Mouse (Mus musculus): Measurements from ENCODE around the gene Itgb6. TPM values are rescaled to one million over a fixed set of nuclear protein-coding genes. Genes with fewer than 3 reads are reported as not detected.

Gene Itgb6
- polyA plus RNA-seq, 1 experiment from 2014 or later = 1.5 TPM

DNA sequence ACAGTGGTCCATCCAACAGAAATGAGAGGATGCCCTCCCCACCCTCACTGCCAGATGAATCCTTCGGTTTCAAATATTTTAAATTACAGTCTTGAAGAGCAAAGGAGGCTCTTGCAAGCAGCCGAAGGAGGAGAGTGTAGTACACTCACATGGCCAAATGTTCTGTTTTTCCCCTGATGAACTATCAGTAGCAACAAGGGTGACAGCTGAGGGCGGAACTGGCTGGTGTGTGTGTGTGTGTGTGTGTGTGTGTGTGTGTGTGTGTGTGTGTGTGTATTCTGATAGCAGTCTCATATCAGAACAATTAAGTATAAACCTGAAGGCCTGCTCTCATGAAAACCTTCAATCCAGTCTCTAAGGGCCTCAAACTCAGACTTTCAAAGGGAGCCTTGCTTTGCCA is 22.9 kb downstream of the Itgb6 start:
- TF ChIP-seq CTCF (IDR thresholded peaks at IDR 0.05) = no peak
- no peak for ATAC-seq
- H3K27me3 ChIP-seq = no peaks in the 10 kb centered on the region
- CTCF ChIA-PET = interaction anchor here (0.6 to 1.7 kb wide), 2 partner anchors 14 to 65 kb away, joined by 3 read pairs; no protein-coding TSS in a partner anchor
- in situ Hi-C loops (cut with MboI; ENCODE audit: low pct_unique_long_range_greater_than_20kb) = no loop called here
- POLR2A ChIA-PET = no interaction called here
- DNase-seq (ENCODE audit: low read depth, low spot score) = no peak

DNA sequence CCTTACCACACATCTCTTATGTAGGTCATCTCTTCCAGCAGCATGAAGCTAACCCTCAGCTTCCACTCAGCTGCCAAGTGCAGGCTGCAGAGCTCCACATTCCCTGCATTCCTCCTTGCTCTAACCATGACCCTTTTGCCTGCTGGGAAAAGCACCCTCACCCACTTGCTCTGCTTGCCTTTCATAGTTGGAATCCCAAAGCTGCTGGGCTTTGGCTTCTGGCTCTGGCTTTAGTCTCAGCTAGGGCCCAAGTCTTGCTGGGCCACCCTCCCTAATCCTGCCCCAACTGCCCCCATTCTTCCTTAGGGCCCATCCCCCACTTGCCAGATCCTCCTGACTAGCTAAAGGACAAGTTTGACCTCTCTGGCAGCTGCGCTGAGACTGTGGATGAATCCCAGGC is 24.3 kb downstream of the Itgb6 start:
- ChIA-PET POLR2A (no interaction called here), CTCF (interaction anchor here (0.8 to 3.5 kb wide), 8 partner anchors 13 to 114 kb away, joined by 3 to 13 read pairs (median 3); no protein-coding TSS in a partner anchor)
- H3K27me3 ChIP-seq = no peaks in the 10 kb centered on the region
- DNase-seq (ENCODE audit: low read depth, low spot score) (no peak), ATAC-seq (peak; percentile 79)
- TF ChIP-seq CTCF (IDR thresholded peaks at IDR 0.05) = no peak
- in situ Hi-C loops (cut with MboI; ENCODE audit: low pct_unique_long_range_greater_than_20kb) = no loop called here

DNA sequence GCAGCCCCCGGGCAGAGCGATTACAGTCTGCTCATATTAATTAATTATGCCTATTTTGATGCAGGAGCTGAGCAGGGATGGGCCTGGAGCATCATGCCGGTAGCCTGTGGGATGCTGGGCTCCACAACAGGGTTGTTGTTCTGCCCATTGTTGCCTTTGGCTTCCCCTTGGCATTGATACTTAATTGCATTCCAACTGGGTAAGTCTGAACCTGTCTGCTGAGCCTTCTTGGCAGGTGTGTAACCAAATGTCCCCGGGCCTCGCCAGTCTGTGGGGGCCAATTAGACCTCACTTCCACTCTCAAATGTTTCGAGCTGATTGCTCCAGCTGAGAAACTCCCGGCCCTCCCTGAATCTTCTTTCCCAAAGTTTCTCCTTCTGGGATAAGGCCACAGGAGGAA is 24.9 kb downstream of the Itgb6 start:
- H3K27me3 ChIP-seq = no peaks in the 10 kb centered on the region
- DNase-seq (ENCODE audit: low read depth, low spot score) = no peak
- in situ Hi-C loops (cut with MboI; ENCODE audit: low pct_unique_long_range_greater_than_20kb) = no loop called here
- TF ChIP-seq CTCF (IDR thresholded peaks at IDR 0.05) = no peak
- no peak for ATAC-seq
- POLR2A ChIA-PET = no interaction called here
- CTCF ChIA-PET = interaction anchor here (0.8 to 3.5 kb wide), 7 partner anchors 14 to 113 kb away, joined by 3 to 13 read pairs (median 3); no protein-coding TSS in a partner anchor

DNA sequence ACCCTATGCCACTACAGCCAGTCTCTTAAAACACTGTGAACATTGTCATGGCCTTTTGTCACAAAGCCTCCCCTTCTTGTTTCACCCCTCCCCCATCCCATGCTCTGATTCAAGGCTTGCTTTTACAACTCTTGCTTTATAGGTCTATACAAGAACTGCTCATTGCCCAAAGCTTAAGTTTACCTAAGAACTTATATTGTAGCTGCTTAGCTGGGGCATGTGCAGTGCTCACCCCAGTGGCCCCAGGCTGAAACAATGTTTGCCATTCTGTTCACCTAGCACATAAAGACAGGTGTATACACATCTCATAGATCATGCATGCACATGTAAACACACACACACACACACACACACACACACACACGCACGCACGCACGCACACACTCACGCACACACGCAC is 25.9 kb downstream of the Itgb6 start:
- ATAC-seq (no peak), DNase-seq (ENCODE audit: low read depth, low spot score) (no peak)
- in situ Hi-C loops (cut with MboI; ENCODE audit: low pct_unique_long_range_greater_than_20kb) = no loop called here
- CTCF ChIA-PET = interaction anchor here (1.3 to 3.5 kb wide), 2 partner anchors 15 to 25 kb away, joined by 3 to 13 read pairs; no protein-coding TSS in a partner anchor
- no peaks in the 10 kb centered on the region for H3K27me3 ChIP-seq
- no peak for TF ChIP-seq CTCF (IDR thresholded peaks at IDR 0.05)
- POLR2A ChIA-PET = interaction anchor here (1.2 kb wide), 1 partner anchor 232 kb away, joined by 3 read pairs; no protein-coding TSS in a partner anchor

DNA sequence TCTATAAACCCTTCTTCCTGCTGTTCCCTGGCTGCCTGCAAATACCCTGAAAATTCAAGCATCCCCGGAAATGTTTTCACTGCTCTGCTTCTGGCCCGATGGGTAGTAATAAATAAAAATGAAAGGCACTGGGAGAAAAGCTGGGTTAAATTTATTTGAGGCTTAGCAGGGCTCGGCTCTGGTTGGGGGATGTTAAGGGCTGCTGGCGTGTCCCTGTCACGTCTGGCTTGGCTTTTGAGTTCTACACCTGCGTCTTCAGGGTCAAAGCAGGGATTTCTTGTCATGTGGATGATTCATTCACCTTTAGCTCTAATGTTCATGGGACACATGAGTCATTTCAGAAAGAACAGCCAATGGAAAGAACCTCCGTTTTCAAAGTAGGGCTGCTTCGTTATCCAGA is 26.7 kb downstream of the Itgb6 start:
- ChIA-PET POLR2A (interaction anchor here (1.2 kb wide), 1 partner anchor 233 kb away, joined by 3 read pairs; no protein-coding TSS in a partner anchor), CTCF (interaction anchor here (1.3 to 3.5 kb wide), 2 partner anchors 16 to 26 kb away, joined by 3 to 13 read pairs; no protein-coding TSS in a partner anchor)
- H3K27me3 ChIP-seq = no peaks in the 10 kb centered on the region
- no peak for TF ChIP-seq CTCF (IDR thresholded peaks at IDR 0.05)
- in situ Hi-C loops (cut with MboI; ENCODE audit: low pct_unique_long_range_greater_than_20kb) = no loop called here
- no peak for DNase-seq (ENCODE audit: low read depth, low spot score)
- no peak for ATAC-seq

DNA sequence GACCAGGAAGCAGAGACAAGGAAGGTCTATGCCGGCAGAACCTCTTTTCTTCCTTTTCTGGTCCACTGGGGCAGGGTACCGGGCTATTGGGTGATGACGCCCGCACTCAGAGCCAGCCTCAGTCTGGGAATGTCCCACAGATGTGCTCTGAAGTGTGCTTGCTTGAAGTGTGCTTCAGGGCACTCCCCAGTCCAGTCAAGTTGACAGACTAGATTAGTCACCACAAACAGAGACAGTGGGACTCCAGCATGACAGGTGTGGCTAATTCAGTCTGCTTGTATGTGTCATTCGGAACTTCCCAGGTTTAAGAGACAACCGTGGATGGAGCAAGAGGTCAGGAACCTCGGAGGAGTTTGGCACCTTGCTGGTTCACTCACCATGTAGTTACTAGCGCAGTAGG is 27.9 kb downstream of the Itgb6 start:
- DNase-seq (ENCODE audit: low read depth, low spot score) = no peak
- ChIA-PET CTCF (no interaction called here), POLR2A (no interaction called here)
- in situ Hi-C loops (cut with MboI; ENCODE audit: low pct_unique_long_range_greater_than_20kb) = no loop called here
- TF ChIP-seq CTCF (IDR thresholded peaks at IDR 0.05) = no peak
- no peak for ATAC-seq
- no peaks in the 10 kb centered on the region for H3K27me3 ChIP-seq

DNA sequence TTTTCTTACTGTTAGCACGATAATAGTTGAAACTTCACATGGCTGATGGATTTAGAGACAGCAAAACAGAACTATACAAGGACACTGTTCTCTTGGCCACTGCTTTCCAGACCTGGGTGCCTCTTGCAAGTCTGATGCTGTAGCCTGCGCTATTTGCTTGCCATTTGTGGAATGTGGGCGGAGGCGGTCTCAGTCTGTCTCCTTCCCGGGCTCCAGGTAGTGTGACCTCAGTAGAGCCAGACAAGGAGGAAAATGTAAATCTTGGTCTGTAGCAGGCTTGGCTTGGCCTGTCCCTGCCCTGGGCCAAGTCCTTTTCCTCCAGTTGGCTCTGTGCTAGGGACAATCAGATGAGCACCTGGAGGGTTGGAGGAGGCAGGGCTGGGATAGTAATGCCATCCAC is 30.2 kb downstream of the Itgb6 start:
- ChIA-PET CTCF (interaction anchor here (1.3 to 1.6 kb wide), 3 partner anchors 21 to 55 kb away, joined by 3 to 4 read pairs (median 3); no protein-coding TSS in a partner anchor), POLR2A (interaction anchor here (1.2 kb wide), 1 partner anchor 10 kb away, joined by 3 read pairs; no protein-coding TSS in a partner anchor)
- in situ Hi-C loops (cut with MboI; ENCODE audit: low pct_unique_long_range_greater_than_20kb) = no loop called here
- TF ChIP-seq CTCF (IDR thresholded peaks at IDR 0.05) = no peak
- DNase-seq (ENCODE audit: low read depth, low spot score) (no peak), ATAC-seq (no peak)
- no peaks in the 10 kb centered on the region for H3K27me3 ChIP-seq

DNA sequence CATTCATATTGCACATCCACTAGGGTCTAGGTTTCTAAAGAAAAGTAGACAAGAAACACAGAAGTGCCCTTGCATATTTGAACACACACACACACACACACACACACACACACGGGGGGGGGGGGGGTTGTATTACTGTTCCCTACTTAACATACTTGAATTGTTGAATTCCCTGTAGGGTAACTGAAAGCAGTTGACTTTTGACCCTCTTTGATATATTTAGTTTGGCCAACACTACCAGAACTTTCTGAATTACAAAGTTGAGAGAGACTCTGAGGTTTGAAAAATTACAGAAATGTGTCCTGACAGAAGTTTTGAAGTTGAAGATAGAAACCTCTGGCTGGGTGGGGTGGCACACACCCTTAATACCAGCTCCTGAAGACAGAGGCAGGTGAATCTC is 32.2 kb downstream of the Itgb6 start:
- DNase-seq (ENCODE audit: low read depth, low spot score) (no peak), ATAC-seq (no peak)
- CTCF ChIA-PET = no interaction called here
- no peak for TF ChIP-seq CTCF (IDR thresholded peaks at IDR 0.05)
- H3K27me3 ChIP-seq = no peaks in the 10 kb centered on the region
- in situ Hi-C loops (cut with MboI; ENCODE audit: low pct_unique_long_range_greater_than_20kb) = no loop called here
- POLR2A ChIA-PET = interaction anchor here (0.7 to 1.2 kb wide), 3 partner anchors 53 to 168 kb away, joined by 3 to 4 read pairs (median 4); no protein-coding TSS in a partner anchor

DNA sequence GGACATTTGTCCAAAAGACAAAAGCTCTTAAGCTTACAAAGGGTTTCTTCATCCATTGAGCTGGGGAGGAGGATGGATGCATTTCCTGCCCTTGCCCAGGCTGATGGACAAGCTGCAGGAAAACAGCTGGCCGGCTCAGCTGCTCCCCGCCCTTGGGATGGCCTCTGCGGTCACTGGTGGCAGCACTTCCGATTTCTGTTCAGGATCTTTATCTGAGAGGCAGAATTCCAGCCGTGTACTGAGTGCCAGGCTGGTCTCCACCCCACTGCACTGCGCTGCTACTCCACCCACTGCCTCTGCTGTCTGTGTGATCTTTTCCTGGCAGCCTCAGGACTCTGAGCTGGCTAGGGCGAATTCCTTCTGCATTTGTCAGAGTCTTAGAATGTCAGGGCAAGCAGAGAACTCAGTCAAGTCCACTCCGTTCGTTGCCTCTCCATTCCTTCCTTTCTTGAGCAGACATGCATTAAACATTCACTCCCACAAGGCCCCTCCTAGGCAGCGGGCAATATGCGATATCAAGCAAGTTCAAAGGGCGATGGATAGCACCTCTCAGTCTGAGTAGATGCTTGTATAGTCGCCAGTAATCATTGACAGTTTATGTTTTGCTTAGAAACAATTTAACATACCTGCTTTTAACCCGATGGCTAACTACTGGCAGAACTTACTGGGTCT is 33.4 kb downstream of the Itgb6 start:
- POLR2A ChIA-PET = interaction anchor here (1.2 kb wide), 1 partner anchor 52 kb away, joined by 4 read pairs; no protein-coding TSS in a partner anchor
- no peak for TF ChIP-seq CTCF (IDR thresholded peaks at IDR 0.05)
- in situ Hi-C loops (cut with MboI; ENCODE audit: low pct_unique_long_range_greater_than_20kb) = no loop called here
- peak; percentile 81 for DNase-seq (ENCODE audit: low read depth, low spot score)
- peak; percentile 99 for ATAC-seq
- CTCF ChIA-PET = interaction anchor here (0.6 kb wide), 1 partner anchor 52 kb away, joined by 3 read pairs; no protein-coding TSS in a partner anchor
- H3K27me3 ChIP-seq = no peaks in the 10 kb centered on the region

DNA sequence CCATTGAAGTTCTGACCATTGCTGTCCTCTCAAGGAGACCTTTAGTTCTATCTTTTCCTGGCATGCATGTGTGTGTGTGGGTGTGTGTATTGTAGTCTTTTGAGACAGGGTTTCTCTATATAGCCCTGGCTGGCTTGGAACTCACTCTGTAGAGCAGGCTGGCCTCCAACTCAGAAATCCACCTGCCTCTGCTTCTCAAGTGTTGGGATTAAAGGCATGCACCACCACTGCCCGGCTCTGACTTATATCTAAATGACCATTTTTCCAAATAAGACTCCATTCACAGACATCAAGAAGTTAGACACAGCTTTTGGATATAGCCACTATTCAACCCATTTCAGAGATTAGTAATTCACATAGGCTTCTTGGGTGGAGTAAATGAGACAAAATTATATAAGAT is 34.3 kb downstream of the Itgb6 start:
- in situ Hi-C loops (cut with MboI; ENCODE audit: low pct_unique_long_range_greater_than_20kb) = no loop called here

DNA sequence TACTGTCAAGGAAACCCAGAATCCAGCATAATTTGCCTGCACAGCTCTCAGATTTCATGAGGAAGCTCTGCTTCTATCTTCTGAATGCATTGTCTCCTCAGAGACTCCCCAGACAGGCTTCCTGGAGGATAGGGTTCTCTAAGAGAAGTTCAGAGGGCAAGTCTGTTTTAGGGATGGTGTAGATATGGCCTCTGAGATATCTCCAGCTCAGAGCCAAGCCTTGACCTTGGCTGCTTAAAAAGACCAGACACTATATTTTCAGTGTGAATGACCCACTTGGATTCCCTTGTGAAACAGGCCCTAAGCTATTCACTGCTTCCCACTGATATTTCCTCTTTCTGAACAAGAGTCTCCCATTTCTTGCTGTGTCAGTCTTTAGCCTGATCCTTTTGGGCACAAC is 36.5 kb downstream of the Itgb6 start:
- ATAC-seq = no peak
- in situ Hi-C loops (cut with MboI; ENCODE audit: low pct_unique_long_range_greater_than_20kb) = no loop called here
- no peak for DNase-seq (ENCODE audit: low read depth, low spot score)

More for the DNA sequence above, 34.3 kb downstream of the Itgb6 start:
- no peaks in the 10 kb centered on the region for H3K27me3 ChIP-seq
- no peak for TF ChIP-seq CTCF (IDR thresholded peaks at IDR 0.05)
- DNase-seq (ENCODE audit: low read depth, low spot score) (no peak), ATAC-seq (no peak)
- ChIA-PET CTCF (interaction anchor here (1.0 kb wide), 1 partner anchor 15 kb away, joined by 3 read pairs; no protein-coding TSS in a partner anchor), POLR2A (no interaction called here)

More for the DNA sequence above, 36.5 kb downstream of the Itgb6 start:
- no peaks in the 10 kb centered on the region for H3K27me3 ChIP-seq
- ChIA-PET CTCF (interaction anchor here (0.9 to 1.2 kb wide), 2 partner anchors 13 kb away, joined by 3 read pairs; no protein-coding TSS in a partner anchor), POLR2A (no interaction called here)
- TF ChIP-seq CTCF (IDR thresholded peaks at IDR 0.05) = no peak

All from Patski (cell line).